Mouse (Mus musculus) ovary, adult 2 months (tissue): ENCODE results near the gene Med9. TPM values are rescaled to one million over a fixed set of nuclear protein-coding genes. Genes with fewer than 3 reads are reported as not detected.

Experiments
- polyA plus RNA-seq: library from polyadenylated mRNA; depleted of rRNA; stranded (reverse); fragments of >200 nt; gene quantifications from 2 replicates; pipeline ENCODE4 v1.2.3, GENCODE M21; 2012; rRNA removed

Med9 gene
- 42.0 and 47.0 TPM in 2 replicates for polyA plus RNA-seq

DNA sequence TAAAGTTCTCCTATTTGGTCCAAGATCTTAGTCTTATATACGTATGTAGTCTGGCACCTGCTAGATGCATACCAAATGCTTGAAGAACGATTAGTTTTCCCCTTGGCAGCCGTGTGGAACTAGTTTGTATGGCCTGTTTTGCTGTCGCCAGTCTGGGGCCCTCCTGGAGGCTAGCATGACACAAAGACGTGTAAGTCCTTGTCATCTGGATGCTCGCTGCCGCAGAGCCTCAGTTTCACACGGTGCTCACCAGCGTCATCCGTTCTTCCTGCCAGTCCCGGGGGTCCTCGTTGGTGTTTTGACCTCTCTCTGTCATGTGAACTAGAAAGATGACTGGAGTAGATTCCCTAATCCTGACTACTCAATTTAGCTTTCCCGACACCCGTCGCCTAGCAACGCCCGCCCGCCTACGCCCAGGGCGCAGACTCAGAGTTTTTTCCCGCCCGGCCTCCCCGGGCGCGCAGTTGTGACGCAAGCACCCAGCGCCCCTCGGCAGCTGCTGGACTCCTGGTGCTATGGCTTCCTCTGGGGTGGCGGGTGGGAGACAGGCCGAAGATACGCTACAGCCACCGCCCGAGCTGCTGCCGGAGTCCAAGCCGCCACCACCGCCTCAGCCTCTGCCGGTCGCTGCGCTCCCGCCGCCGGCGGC, at the start of gene Med9:
Gene Med9 (plus strand): TSS at position 455 of the 649 bp plus-strand sequence.

DNA sequence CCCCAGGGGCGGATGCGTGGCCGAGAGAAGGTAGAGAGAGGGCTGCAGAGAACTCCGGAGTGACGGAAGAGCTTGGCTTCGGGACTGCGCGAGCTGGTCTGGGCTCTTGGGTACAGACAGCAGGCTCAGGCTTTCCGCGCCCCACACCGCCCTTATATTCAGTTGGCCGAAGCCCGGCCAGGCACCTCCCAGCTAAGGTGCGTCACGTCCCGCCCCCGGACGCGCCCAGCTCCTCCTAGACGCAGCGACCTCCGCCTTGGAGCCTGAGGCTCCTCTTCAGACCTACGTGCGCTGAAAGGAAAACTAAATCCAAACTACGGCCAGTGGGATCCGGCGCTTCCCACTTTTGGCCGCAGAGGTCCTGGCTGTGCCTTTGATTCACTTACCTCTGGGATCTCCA, 16.8 kb downstream of the Med9 start, which contains the start of gene Rasd1:
Gene Rasd1 (minus strand): TSS at position 127 of the 400 bp plus-strand sequence.

Other genes starting within 250 kb of the Med9 start
- gene Pld6, start 160.6 kb upstream of the Med9 start, polyA plus RNA-seq = 10.1 and 10.7 TPM in 2 replicates
- 53.6 and 58.5 TPM in 2 replicates for gene Flcn, start 138.2 kb upstream of the Med9 start, polyA plus RNA-seq
- 44.2 and 51.0 TPM in 2 replicates for gene Nt5m, start 108.8 kb upstream of the Med9 start, polyA plus RNA-seq
- 12.2 and 12.7 TPM in 2 replicates for gene Cops3, start 108.4 kb upstream of the Med9 start, polyA plus RNA-seq
- gene Rasd1, start 16.7 kb downstream of the Med9 start, polyA plus RNA-seq = 63.5 and 67.1 TPM in 2 replicates
- 32.7 and 35.2 TPM in 2 replicates for gene Pemt, start 98.3 kb downstream of the Med9 start, polyA plus RNA-seq
- gene Rai1, start 156.8 kb downstream of the Med9 start, polyA plus RNA-seq = 76.7 and 77.4 TPM in 2 replicates